Mouse (Mus musculus) limb, embryonic 10.5 days (tissue): Measurements from ENCODE around the gene 6030452D12Rik. TPM values are rescaled to one million over a fixed set of nuclear protein-coding genes. Genes with fewer than 3 reads are reported as not detected.
A peak's percentile ranks its signal among the peaks of the same experiment; 100 is the strongest.

Experiments
- DNase-seq: peaks from one replicate; pipeline ENCODE4 v3.0.0-alpha.2; 2017; ENCODE audit warnings: low spot score
- H3K27ac ChIP-seq: fragments of 300-500 bp; sonication (generic); 2 replicates; pipeline ENCODE4 v1.5.1; 2016; ENCODE audit warnings: mild to moderate bottlenecking
- H3K27me3 ChIP-seq: fragments of 300-500 bp; sonication (generic); 2 replicates; pipeline ENCODE4 v1.6.1; 2016; ENCODE audit warnings: low read depth, mild to moderate bottlenecking; ENCODE audit not compliant: poor library complexity, severe bottlenecking
- H3K36me3 ChIP-seq: fragments of 300-500 bp; sonication (generic); 2 replicates; pipeline ENCODE4 v1.6.1; 2016; ENCODE audit warnings: mild to moderate bottlenecking, moderate library complexity
- H3K4me1 ChIP-seq: fragments of 300-500 bp; sonication (generic); 2 replicates; pipeline ENCODE4 v1.6.1; 2016
- H3K4me3 ChIP-seq: fragments of 300-500 bp; sonication (generic); 2 replicates; pipeline ENCODE4 v1.5.1; 2016; ENCODE audit warnings: mild to moderate bottlenecking, moderate library complexity
- H3K9me3 ChIP-seq: fragments of 300-500 bp; sonication (generic); replicated peaks from 2 replicates; pipeline ENCODE4 v1.6.1; 2016; ENCODE audit warnings: mild to moderate bottlenecking
- WGBS: fragments of 180-500 bp; shearing (Covaris S2); methylation state at CpG from one replicate; pipeline ENCODE4 v1.1.7; 2016; 5-methylcytosine and 5-hydroxymethylcytosine counted together
- polyA plus RNA-seq: library from polyadenylated mRNA; unstranded; fragments of >200 nt; fragmentation: Nextera tagmentation; extraction: Ambion mirVana; gene quantifications from 2 replicates; pipeline ENCODE4 v1.2.1, GENCODE M21; 2016

The 6030452D12Rik gene
- polyA plus RNA-seq, 1 experiment from 2014 or later, result not detected

- Histone ChIP-seq H3K4me1 (peaks cover 34% of the 10 kb centered on the region), H3K4me3 (no peak overlapping the region), H3K27ac (peak overlapping the region; percentile 15; the same call in 1 of the 2 replicates), H3K9me3 (no peaks in the 10 kb centered on the region), H3K27me3 (no peaks in the 10 kb centered on the region), H3K36me3 (peaks cover 54% of the 10 kb centered on the region)
- 82% methylated on average over 9 of the region's 9 CpGs for WGBS
- DNase-seq, result no peak
These were observed 27.1 kb downstream of the 6030452D12Rik start for GRCm38 (mm10) chr8:106527241-106528036.

DNA sequence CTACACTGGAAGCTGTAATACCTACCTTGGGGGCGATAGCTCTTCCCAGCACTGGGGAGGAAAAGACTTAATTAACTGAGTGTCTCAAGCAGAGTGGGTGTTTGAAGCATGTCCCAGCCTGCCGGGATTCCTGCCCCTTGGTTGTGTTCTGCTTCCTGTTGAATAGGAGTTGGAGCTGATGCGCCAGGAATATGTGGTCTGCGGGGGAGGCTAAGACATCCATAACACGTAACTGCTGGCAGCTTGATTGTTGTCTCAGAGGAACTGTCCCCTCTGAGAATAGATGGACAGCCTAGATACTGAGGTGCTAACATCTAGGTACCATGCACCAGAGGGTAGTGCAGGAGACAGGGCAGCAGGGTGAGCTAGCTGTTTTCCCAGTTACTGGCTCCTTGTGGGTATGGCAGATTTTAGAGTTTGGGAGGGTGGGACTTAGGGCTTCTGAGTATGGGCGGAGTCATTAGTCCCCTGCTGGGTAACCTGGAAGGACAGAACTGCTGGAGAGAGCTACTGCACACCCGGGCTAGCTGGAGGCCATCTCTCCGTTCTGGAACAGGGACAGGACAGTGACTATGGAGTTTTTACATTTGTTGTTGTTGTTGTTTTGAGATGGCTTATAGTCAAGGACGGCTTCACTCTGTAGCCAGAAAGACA is 28.4 kb downstream of the 6030452D12Rik start:
- no peak overlapping the region for H3K4me3 ChIP-seq
- no peaks in the 10 kb centered on the region for H3K9me3 ChIP-seq
- no peak for DNase-seq
- H3K27me3 ChIP-seq, result no peaks in the 10 kb centered on the region
- peaks cover 46% of the 10 kb centered on the region for H3K36me3 ChIP-seq
- peaks cover 31% of the 10 kb centered on the region for H3K4me1 ChIP-seq
- 75% methylated on average over 9 of the region's 9 CpGs for whole genome bisulfite sequencing
- no peak overlapping the region for H3K27ac ChIP-seq

DNA sequence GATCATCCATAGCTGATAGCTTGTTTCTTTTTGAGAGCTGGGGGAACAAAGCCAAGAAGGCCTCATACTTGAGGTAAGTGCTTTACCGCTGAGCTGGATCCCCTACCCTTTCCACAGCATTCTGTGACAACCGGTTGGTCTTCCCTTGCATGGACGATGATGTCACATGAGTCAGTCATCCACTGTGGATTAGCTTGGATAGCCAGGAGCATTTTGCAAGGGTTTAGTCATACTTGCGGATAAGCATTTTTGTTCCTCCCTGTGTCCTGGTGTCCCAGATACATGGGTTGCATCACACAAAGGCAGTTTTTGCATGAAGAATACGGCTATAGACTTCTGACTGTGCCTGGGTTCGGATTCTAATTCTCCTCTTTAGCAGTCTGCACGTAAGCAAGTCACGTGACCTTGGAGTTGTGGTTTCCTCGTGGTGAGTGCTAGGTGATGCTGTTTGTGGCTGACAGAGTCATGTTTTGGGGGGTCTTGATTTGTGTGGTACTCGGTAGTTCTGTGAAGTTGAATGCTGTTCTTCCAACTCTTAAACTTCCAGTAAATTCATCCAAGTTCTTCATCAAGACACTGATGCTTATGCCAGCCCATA is 29.7 kb downstream of the 6030452D12Rik start:
- 96% methylated on average over 10 of the region's 10 CpGs for WGBS
- DNase-seq, result no peak
- H3K9me3 ChIP-seq, result no peaks in the 10 kb centered on the region
- H3K27me3 ChIP-seq, result no peaks in the 10 kb centered on the region
- no peak overlapping the region for H3K4me3 ChIP-seq
- H3K36me3 ChIP-seq, result peaks cover 46% of the 10 kb centered on the region
- H3K4me1 ChIP-seq, result peaks cover 29% of the 10 kb centered on the region
- no peak overlapping the region for H3K27ac ChIP-seq

GRCm38 (mm10) chr8:106530566-106530965 is 30.2 kb downstream of the 6030452D12Rik start:
- H3K4me1 ChIP-seq, result peaks cover 23% of the 10 kb centered on the region
- no peak overlapping the region for H3K27ac ChIP-seq
- H3K27me3 ChIP-seq, result no peaks in the 10 kb centered on the region
- peaks cover 49% of the 10 kb centered on the region for H3K36me3 ChIP-seq
- H3K4me3 ChIP-seq, result no peak overlapping the region
- no peaks in the 10 kb centered on the region for H3K9me3 ChIP-seq
- WGBS, result 74% methylated on average over 4 of the region's 4 CpGs
- DNase-seq, result no peak

GRCm38 (mm10) chr8:106533709-106534108 is 33.4 kb downstream of the 6030452D12Rik start:
- peaks cover 10% of the 10 kb centered on the region for H3K4me1 ChIP-seq
- DNase-seq, result no peak
- no peak overlapping the region for H3K4me3 ChIP-seq
- H3K27ac ChIP-seq, result no peak overlapping the region
- H3K9me3 ChIP-seq, result no peaks in the 10 kb centered on the region
- 86% methylated on average over 7 of the region's 7 CpGs for WGBS
- H3K36me3 ChIP-seq, result peaks cover 64% of the 10 kb centered on the region
- H3K27me3 ChIP-seq, result no peaks in the 10 kb centered on the region

GRCm38 (mm10) chr8:106534449-106534848 is 34.1 kb downstream of the 6030452D12Rik start:
- H3K36me3 ChIP-seq, result peaks cover 70% of the 10 kb centered on the region
- WGBS, result 52% methylated on average over 6 of the region's 6 CpGs

GRCm38 (mm10) chr8:106535448-106535847 is 35.1 kb downstream of the 6030452D12Rik start:
- peaks cover 24% of the 10 kb centered on the region for H3K4me1 ChIP-seq
- no peak overlapping the region for H3K4me3 ChIP-seq
- H3K9me3 ChIP-seq, result no peaks in the 10 kb centered on the region
- no peak overlapping the region for H3K27ac ChIP-seq
- peaks cover 70% of the 10 kb centered on the region for H3K36me3 ChIP-seq
- 74% methylated on average over 4 of the region's 4 CpGs for WGBS
- H3K27me3 ChIP-seq, result no peaks in the 10 kb centered on the region
- DNase-seq, result no peak

More at GRCm38 (mm10) chr8:106534449-106534848, 34.1 kb downstream of the 6030452D12Rik start:
- peaks cover 15% of the 10 kb centered on the region for H3K4me1 ChIP-seq
- H3K27me3 ChIP-seq, result no peaks in the 10 kb centered on the region
- no peaks in the 10 kb centered on the region for H3K9me3 ChIP-seq
- peak; percentile 70 for DNase-seq
- no peak overlapping the region for H3K4me3 ChIP-seq
- H3K27ac ChIP-seq, result no peak overlapping the region

DNA sequence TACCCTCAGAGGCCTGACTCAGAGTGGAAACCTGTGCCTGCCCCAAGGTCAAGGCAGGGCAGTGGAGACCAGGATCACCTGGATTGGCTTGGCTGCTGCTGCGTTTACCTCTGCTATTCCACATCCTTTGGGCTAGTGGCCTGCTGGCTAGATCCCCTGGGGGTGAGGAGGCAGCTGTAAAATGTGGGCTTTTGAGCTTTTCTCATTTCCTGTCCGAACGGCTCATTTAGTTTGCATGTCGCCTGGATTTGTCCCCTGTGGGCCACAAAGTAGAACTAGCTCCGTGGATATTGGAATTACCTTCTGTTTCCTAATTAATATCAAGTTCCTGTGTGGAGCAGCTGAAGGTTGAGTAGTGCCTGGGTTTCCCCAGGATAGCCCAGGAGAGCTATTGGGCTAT is 38.9 kb downstream of the 6030452D12Rik start:
- peaks cover 98% of the 10 kb centered on the region for H3K36me3 ChIP-seq
- H3K9me3 ChIP-seq, result no peaks in the 10 kb centered on the region
- peak overlapping the region; percentile 78 for H3K27ac ChIP-seq
- H3K27me3 ChIP-seq, result no peaks in the 10 kb centered on the region
- DNase-seq, result no peak
- H3K4me1 ChIP-seq, result peaks cover 35% of the 10 kb centered on the region
- no peak overlapping the region for H3K4me3 ChIP-seq
- 37% methylated on average over 5 of the region's 5 CpGs for WGBS

DNA sequence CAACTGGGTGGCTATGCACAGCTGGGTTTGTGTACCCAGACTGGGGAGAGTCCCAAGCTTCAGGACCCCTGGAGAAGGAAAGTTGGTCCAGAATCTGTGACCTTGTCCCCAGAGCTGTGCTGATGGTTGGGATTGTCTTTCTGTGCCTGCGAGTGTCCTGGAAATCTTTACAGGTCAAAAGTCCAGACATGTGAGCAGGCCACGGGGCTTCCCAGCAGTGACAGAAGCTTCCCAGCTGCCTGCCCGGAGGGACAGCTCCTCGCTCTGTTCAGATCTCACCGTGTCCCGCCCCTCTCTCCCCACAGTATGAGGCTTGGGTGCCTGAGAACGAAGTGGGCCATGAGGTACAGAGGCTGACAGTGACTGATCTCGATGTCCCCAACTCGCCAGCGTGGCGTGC is 40.7 kb downstream of the 6030452D12Rik start:
- no peaks in the 10 kb centered on the region for H3K9me3 ChIP-seq
- peaks cover 99% of the 10 kb centered on the region for H3K36me3 ChIP-seq
- H3K27me3 ChIP-seq, result no peaks in the 10 kb centered on the region
- 84% methylated on average over 11 of the region's 11 CpGs for WGBS
- DNase-seq, result no peak
- H3K4me3 ChIP-seq, result no peak overlapping the region
- no peak overlapping the region for H3K27ac ChIP-seq
- H3K4me1 ChIP-seq, result peaks cover 35% of the 10 kb centered on the region

DNA sequence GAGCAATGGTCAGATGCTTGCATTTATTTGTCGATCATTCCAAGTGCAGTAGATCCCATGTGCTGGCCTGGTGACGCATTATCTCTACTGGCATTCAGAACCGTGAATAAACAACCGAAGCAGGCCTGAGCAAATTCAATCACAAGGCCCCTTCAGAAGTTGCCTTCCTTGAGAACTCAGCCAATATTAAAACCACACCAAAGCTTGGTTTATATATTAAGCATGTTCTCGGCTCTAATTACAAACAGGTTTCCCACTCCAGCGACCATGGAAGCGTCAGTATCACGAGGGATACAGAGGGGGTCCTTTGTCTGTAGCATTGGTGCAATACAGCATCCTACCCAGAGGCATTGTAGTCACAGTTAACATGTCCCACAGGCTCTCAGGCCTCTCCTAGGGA is 42.7 kb downstream of the 6030452D12Rik start:
- DNase-seq, result no peak
- Histone ChIP-seq H3K27ac (peak overlapping the region; percentile 79), H3K9me3 (no peaks in the 10 kb centered on the region), H3K27me3 (no peaks in the 10 kb centered on the region), H3K4me3 (no peak overlapping the region), H3K36me3 (peaks cover 96% of the 10 kb centered on the region), H3K4me1 (peaks cover 41% of the 10 kb centered on the region)
- 61% methylated on average over 8 of the region's 8 CpGs for WGBS

DNA sequence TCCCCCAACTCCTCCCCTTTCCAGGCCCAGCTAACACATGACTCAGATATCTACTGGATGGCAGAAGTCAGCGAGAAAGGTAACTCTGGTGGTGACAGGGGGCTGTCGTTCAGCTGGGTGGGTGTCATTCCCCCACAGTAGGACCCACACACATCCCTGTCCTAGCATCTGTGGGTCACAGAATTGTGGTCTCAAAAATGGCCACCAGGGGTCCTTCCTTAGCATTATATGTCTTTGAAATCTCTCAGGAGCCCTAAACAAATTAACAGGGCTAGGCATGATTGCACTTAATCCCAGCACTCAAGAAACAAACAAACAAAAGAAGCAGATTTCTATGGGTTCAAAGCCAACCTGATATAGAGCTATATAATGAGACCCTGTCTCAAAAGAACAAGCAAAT is 44.8 kb downstream of the 6030452D12Rik start:
- Histone ChIP-seq H3K36me3 (peaks cover 84% of the 10 kb centered on the region), H3K4me3 (no peak overlapping the region), H3K4me1 (peaks cover 31% of the 10 kb centered on the region), H3K27ac (no peak overlapping the region), H3K27me3 (no peaks in the 10 kb centered on the region), H3K9me3 (no peaks in the 10 kb centered on the region)
- WGBS, result 90% methylated on average over 2 of the region's 2 CpGs
- DNase-seq, result no peak

DNA sequence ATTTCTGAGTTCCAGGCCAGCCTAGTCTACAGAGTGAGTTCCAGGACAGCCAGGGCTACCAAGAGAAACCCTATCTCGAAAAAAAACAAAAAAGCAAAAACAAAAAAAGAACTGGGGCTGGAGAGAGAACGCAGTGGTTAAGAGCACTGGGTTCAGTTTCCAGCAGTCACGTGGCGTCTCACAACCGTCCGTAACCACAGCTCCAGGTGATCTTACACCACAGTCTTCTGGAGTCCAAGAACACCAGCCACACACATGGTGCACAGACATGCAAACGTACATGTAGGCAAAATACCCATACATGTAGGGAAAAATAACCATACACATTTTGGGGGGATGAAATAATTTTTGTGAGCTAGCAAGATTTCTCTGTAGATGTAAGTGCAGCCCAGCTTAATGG is 46.4 kb downstream of the 6030452D12Rik start:
- H3K9me3 ChIP-seq, result no peaks in the 10 kb centered on the region
- 91% methylated on average over 7 of the region's 7 CpGs for WGBS
- no peak overlapping the region for H3K4me3 ChIP-seq
- no peaks in the 10 kb centered on the region for H3K27me3 ChIP-seq
- H3K27ac ChIP-seq, result no peak overlapping the region
- peaks cover 82% of the 10 kb centered on the region for H3K36me3 ChIP-seq
- H3K4me1 ChIP-seq, result peaks cover 30% of the 10 kb centered on the region
- no peak for DNase-seq

DNA sequence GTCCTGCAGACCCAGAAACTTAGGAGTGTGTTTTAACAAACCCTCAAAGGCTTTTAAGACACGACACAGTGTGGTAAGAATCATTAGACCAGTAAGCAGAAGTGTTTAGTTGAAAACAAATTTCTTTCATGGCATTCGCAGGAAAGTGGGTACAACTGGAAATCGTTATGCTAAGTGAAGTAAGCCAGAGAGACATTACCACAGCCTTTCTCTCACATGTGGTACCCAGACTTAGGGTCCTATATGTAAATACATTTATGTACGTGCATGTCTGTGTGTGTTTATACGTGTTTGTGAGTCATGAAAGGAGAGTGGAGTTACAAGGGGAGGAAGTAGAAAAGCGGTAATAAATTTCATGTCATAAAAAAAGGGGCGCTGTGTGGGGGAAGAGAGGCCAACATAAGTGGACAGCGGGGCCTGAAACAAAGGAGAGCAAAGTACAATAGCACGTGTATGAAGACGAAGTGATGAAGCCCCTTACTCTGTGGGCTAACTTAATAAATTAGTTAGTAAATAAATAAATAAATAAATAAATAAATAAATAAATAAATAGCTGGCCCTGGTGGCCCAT is 48.1 kb downstream of the 6030452D12Rik start:
- Histone ChIP-seq H3K4me3 (no peak overlapping the region), H3K36me3 (peaks cover 83% of the 10 kb centered on the region), H3K4me1 (peaks cover 19% of the 10 kb centered on the region), H3K27ac (peak overlapping the region; percentile 63), H3K27me3 (no peaks in the 10 kb centered on the region), H3K9me3 (no peaks in the 10 kb centered on the region)
- no peak for DNase-seq
- 61% methylated on average over 10 of the region's 10 CpGs for WGBS
